Mouse (Mus musculus) neutrophil, adult 83 days (primary cell): ENCODE data around the gene Cd200. TPM values are rescaled to one million over a fixed set of nuclear protein-coding genes. Genes with fewer than 3 reads are reported as not detected.

Source experiments
- total RNA-seq, 2 experiments: library from RNA; stranded (reverse); gene quantifications; one replicate each; pipeline ENCODE4 v1.2.4; 2023

Gene Cd200
- total RNA-seq: under 1 TPM; 0.15 to 0.57 TPM

GRCm38 (mm10) chr16:45408425-45409063 is at the start of gene Cd200:
Gene Cd200, minus strand, starts transcription at chr16:45409053.

Other genes with a start within 250 kb of the Cd200 start
- 1 to 10 TPM; 8.0 to 8.7 TPM for gene Btla, start 184.7 kb downstream of the Cd200 start, total RNA-seq
- not detected for gene Gm609, start 83.9 kb upstream of the Cd200 start, total RNA-seq
- not detected for gene Gm17783, start 123.0 kb upstream of the Cd200 start, total RNA-seq
- not detected for gene Slc9c1, start 126.3 kb upstream of the Cd200 start, total RNA-seq
- under 1 TPM; 0.11 to 0.42 TPM for gene Gcsam, start 201.3 kb upstream of the Cd200 start, total RNA-seq
- gene BC016579, start 245.0 kb upstream of the Cd200 start, total RNA-seq: not detected